Mouse (Mus musculus) right cerebral cortex, postnatal 36 days (tissue): ENCODE results near the gene Mrpl1.

Source experiments
- DNase-seq, 2 experiments: peaks; one replicate each; pipeline ENCODE4 v3.0.0; 2022; ENCODE audit warnings: low spot score in 2 of 2, mixed read lengths in 1 of 2

Mrpl1 gene

GRCm38 (mm10) chr5:96206897-96207296, 2.4 kb upstream of the Mrpl1 start:
- no peak for DNase-seq

DNA sequence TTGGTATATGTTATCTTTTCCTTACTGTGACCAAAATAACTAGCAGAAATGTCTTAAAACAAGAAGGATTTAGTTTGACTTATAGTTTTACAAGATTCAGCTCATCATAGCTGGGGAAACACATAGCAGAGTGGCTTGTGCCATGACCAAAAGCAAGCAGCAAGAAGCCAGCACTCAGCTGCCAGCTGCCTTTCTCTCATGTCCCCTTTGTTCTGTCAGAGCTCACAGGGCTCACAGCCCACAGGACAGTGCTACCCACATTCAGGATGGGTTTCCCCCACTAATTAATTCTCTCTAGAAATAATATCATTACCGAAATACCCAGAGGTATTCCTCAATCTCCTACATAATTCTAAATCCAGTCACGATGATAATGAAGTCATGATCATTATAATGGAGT, 1.8 kb upstream of the Mrpl1 start:
- DNase-seq, result no peak

GRCm38 (mm10) chr5:96208543-96208942, 750 bp upstream of the Mrpl1 start:
- DNase-seq, result no peak

GRCm38 (mm10) chr5:96209916-96210583, 757 bp downstream of the Mrpl1 start:
- DNase-seq, result peak; percentile 83 to 84

DNA sequence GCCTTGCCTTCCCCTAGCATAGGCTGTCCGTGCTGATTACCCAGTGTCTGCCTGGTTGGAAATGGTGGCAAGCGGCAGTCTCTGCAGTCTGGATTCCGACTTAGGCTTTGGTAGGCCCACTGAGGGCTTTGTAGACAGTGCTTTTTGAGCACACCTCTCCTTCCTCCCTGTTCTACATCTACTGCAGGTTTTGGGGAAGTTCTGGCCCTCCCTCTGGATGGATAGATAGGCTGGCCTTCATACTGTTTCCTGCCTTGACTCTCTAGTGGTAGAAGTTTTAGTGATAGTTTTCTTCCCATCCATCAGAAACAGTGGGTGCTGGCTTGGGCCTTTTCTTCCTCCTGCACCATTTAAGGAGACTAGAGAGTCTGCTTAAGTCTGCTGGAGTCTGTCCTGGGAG, 9.4 kb downstream of the Mrpl1 start:
- no peak for DNase-seq

DNA sequence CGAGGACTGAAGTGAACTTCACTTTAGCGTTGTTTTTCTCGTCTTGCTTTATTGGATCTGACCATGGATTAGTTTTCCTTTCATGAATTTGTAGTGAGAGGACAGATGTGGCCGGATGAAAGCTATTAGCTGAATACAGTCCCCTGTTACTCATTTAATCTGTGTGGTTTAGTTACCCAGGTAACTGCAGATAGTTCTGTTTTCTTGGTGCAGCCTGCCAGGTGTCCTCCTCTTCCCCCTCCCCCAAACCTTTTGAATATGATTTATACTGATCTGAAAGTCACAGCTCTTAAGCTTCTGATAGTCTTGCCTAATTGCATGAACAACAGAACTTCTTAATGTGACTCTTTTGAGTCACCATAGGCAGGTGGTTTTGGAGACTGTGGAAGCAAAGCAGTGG, 10.2 kb downstream of the Mrpl1 start:
- DNase-seq, result no peak

DNA sequence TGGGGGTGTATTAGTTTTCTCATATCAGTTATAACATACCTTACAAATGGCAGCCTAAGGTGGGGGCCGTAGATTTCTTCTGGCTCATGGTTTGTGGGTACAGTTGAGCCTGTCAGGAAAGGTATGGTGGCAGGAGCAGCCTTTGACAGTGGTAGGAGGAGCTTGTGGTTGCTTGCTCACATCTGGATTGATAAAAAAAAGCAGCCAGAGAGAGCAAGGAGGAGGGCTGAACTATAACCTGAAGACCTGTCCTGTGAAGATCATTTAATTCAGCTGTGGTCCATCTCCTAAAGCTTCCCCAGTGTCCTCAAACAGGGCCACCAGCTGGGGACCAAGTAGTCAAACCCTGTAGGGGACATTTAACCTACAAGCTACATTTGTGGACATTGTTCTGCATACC, 12.0 kb downstream of the Mrpl1 start:
- no peak for DNase-seq

- DNase-seq, result no peak
Measured at GRCm38 (mm10) chr5:96221812-96222585, 12.7 kb downstream of the Mrpl1 start.

- no peak for DNase-seq
Measured at GRCm38 (mm10) chr5:96222964-96223363, 13.7 kb downstream of the Mrpl1 start.

DNA sequence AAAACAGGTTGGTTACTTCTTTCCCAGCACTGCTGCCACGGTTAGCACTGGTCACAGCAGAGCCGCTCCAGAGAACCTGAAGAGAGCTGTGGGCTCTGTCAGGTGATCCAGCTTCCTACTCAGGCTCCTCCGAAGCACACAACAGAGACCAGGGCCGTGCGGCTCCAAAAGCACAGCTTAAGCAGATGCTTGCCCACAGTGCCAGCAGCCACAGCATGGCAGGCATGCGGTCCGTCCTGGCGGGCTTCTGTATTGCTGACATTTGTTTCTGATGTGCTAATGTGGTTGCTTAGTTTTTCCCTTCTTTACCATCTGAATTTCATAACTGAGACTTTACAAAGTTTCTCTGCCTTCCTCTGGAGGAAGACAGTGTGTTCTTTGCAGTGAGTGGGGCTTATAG, 17.2 kb downstream of the Mrpl1 start:
- no peak for DNase-seq

DNA sequence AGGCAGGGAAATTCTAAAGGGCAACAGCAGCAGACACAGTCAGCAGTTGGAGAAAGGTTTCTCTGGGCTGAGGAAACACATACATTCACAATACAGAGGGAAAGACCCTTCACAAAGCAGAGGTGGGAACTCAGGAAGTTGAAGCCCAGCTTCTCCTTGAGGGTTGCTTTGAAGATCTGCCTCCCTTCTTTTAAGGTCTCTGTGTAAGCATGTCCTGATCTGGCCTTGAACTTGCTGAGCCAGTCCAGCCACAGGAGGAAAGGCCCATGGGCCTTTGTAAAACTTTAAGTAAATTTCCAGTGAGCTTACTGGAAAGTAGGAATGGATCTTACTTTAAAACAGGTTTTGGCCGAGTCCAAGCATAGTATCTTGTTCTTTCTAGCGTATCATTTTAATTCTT, 19.7 kb downstream of the Mrpl1 start:
- DNase-seq, result no peak

DNA sequence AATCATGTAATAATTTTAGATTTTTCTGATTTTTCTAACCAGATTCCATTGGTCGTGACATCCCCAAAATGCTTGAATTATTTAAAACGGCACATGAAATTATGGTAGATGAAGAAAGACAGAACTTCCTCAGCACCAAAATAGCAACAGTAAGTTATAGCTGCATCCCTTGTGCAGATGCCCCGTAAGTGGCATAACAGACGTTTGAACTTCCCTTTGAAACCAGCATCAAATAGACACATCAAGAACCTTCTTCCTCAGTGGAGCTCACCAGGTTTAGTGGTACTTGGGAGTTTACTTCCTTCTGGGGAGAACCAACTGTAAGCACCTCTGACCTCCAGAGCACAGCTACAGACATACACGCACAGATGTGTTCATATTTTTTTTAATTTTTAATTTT, 29.5 kb downstream of the Mrpl1 start:
- DNase-seq, result no peak

- DNase-seq, result no peak
Measured at GRCm38 (mm10) chr5:96240856-96241255, 31.6 kb downstream of the Mrpl1 start.

- no peak for DNase-seq
Measured at GRCm38 (mm10) chr5:96244511-96244910, 35.2 kb downstream of the Mrpl1 start.

- no peak for DNase-seq
Measured at GRCm38 (mm10) chr5:96253995-96254394, 44.7 kb downstream of the Mrpl1 start.

- DNase-seq, result no peak
Measured at GRCm38 (mm10) chr5:96255166-96255565, 45.9 kb downstream of the Mrpl1 start.

DNA sequence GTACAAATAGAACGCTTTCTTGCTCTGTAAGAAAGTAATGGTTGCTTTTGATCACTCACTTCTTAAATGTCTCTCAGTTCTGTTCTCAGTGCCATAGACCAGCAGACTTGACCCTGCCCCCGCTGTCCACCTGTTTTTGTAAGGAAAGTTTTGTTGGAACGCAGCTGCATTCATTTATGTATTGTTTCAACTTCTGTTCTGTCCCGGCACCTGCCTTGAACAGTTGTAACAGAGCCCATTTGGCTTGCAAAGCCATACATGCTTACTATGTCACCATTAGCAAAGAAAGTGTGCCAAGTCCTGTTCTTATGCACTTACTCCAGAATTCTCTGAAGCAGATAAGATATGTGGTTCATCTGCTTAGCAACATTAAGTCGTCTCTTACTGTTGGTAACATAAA, 48.9 kb downstream of the Mrpl1 start:
- no peak for DNase-seq

DNA sequence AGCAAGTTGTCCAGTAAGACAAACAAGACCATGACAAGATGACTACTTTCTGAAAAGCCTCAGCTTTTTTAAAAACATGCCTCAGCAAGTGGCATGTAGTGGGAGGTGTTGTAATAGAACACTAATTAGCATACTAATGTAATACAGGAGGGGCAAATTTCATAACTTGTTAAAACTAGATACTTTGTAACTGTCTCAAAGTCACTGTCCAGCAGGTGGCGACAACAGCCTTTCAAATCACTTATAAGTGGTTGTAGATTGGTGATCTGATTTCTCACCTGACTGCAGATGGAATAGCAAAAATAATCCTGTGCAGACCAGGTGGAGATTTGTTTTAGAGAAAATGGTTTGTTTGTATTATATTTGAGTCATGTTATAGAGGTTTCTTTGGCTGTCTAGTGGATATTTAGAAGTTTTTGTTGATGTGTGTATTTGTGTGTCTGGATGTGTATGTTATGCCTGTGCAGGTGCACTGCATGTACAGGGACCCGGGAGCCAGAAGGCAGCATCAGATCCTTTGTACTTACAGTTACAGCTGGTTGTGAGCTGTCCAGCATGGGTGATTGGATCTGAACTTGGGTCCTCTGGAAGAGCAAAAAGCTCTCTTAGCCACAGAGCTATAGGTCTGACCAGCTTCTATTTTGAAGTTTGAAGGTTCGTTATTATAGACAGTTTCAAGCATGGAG, 57.9 kb downstream of the Mrpl1 start:
- DNase-seq, result peak in 1 of 2 experiments; percentile 32

DNA sequence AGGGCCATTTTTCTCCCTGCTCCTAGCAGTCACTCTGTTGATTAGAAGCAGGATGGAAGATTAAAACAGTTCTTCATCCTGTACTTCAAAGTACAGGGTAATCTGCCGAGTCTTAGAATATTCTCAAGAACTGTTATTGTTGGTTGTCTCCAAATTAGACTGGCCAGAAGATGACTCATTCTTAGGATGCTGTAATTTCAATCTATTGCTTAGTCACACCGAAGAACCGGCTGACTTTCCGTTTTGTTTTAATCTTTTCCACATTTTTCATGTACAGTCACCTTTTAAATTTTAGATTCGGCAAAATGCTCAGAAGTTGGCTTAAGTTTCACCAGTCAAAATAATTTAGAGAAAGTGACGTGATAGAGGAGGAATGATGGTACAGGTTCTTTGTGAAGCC, 61.8 kb downstream of the Mrpl1 start:
- no peak for DNase-seq

GRCm38 (mm10) chr5:96305786-96306185, 96.5 kb downstream of the Mrpl1 start:
- DNase-seq, result no peak

- no peak for DNase-seq
Measured at GRCm38 (mm10) chr5:96306271-96306670, 97.0 kb downstream of the Mrpl1 start.

- no peak for DNase-seq
Measured at GRCm38 (mm10) chr5:96306826-96307225, 97.5 kb downstream of the Mrpl1 start.

- no peak for DNase-seq
Measured at GRCm38 (mm10) chr5:96308086-96308485, 98.8 kb downstream of the Mrpl1 start.
